Mouse (Mus musculus) hindbrain, embryonic 11.5 days (tissue): ENCODE measurements around the gene Daam1. TPM values are rescaled to one million over a fixed set of nuclear protein-coding genes. Genes with fewer than 3 reads are reported as not detected.

Experiments used
- ATAC-seq: fragments of 200-750 bp; cut with Nextera tagmentation; 2 replicates; pipeline ENCODE4 v1.8.0; 2017; ENCODE audit warnings: mild to moderate bottlenecking, moderate TSS enrichment, moderate library complexity; ENCODE audit not compliant: low FRiP score
- DNase-seq: peaks from one replicate; pipeline ENCODE4 v3.0.0-alpha.2; 2015; ENCODE audit warnings: low spot score
- H3K27ac ChIP-seq: fragments of 300-500 bp; sonication (generic); 2 replicates; pipeline ENCODE4 v1.5.1; 2014; ENCODE audit warnings: mild to moderate bottlenecking, low read depth, low read length
- H3K27me3 ChIP-seq: fragments of 300-500 bp; sonication (generic); 2 replicates; pipeline ENCODE4 v1.6.1; 2014; ENCODE audit warnings: mild to moderate bottlenecking, low read length, moderate library complexity, mixed read lengths; ENCODE audit not compliant: control insufficient read depth, insufficient read depth
- H3K36me3 ChIP-seq: fragments of 300-500 bp; sonication (generic); 2 replicates; pipeline ENCODE4 v1.6.1; 2014; ENCODE audit warnings: mild to moderate bottlenecking, low read length, moderate library complexity, mixed read lengths; ENCODE audit not compliant: control insufficient read depth, insufficient read depth
- H3K4me1 ChIP-seq: fragments of 300-500 bp; sonication (generic); replicated peaks from 2 replicates; pipeline ENCODE4 v1.6.1; 2014; ENCODE audit warnings: low read length, mixed read lengths; ENCODE audit not compliant: control insufficient read depth, insufficient read depth
- H3K4me2 ChIP-seq: fragments of 300-500 bp; sonication (generic); replicated peaks from 2 replicates; pipeline ENCODE4 v1.6.1; 2014; ENCODE audit warnings: mild to moderate bottlenecking, low read depth, low read length
- H3K4me3 ChIP-seq: fragments of 300-500 bp; sonication (generic); 2 replicates; pipeline ENCODE4 v1.5.1; 2014; ENCODE audit warnings: low read depth, low read length
- H3K9ac ChIP-seq: fragments of 300-500 bp; sonication (generic); 2 replicates; pipeline ENCODE4 v1.6.1; 2014; ENCODE audit warnings: low read depth, low read length
- H3K9me3 ChIP-seq: fragments of 300-500 bp; sonication (generic); 2 replicates; pipeline ENCODE4 v1.6.1; 2016; ENCODE audit warnings: low read length; ENCODE audit not compliant: control insufficient read depth
- WGBS: fragments of 180-500 bp; shearing (Covaris S2); extraction: QIAGEN DNeasy Blood & Tissue Kit; methylation state at CpG from one replicate; pipeline ENCODE4 v1.1.7; 2014; 5-methylcytosine and 5-hydroxymethylcytosine counted together
- polyA plus RNA-seq: library from polyadenylated mRNA; unstranded; fragments of >200 nt; fragmentation: Nextera tagmentation; extraction: Ambion mirVana; gene quantifications from 2 replicates; pipeline ENCODE4 v1.2.1, GENCODE M21; 2014

The Daam1 gene
- 24.3 and 30.9 TPM in 2 replicates for polyA plus RNA-seq

DNA sequence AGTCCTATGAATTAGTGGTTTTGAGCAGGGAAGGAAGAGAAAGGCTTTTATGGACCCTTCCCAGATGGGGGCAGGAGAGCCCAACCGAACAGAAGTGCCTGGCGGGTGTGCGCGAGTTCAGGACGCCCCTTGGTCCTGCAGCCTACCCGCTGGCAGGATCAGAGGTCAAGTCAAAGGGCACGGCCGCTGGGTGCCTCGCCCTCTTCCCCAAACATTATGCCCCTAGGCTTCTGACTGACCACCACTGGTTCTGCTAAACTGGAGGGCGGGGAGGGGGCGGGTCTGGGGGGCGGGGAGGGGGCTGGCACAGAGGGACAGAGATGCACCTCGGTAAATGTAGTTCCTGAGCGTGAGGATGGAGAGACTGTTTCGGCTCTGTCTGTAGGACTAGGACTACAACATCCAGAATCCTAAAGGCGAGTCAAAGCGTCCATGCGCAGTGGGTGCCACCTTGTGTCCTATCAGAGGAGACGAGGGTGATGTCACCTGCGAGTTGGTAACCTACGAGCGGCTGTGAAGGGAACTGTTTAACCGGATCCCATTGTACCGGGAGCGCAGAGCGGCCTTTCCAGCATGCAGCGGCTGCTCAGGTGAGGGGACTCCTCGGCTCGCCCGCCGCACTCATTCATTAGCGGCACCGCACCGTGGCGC, at the start of gene Daam1:
Daam1 (plus strand) TSS at position 472 of the 651 bp plus-strand sequence.
- H3K4me3 ChIP-seq, result peak within 1 kb of the TSS; percentile 90
- peak within 1 kb of the TSS; percentile 79 for H3K27ac ChIP-seq
- DNase-seq, result peak; percentile 92
- WGBS, result under 1% methylated on average over 34 of the region's 35 CpGs
- H3K9me3 ChIP-seq, result no peaks in the 10 kb centered on the region
- peak; percentile 99 for ATAC-seq
- no peaks in the 10 kb centered on the region; the same call in 1 of the 2 replicates for H3K4me1 ChIP-seq
- no peaks in the 10 kb centered on the region for H3K27me3 ChIP-seq
- H3K36me3 ChIP-seq, result no peaks in the 10 kb centered on the region
- H3K4me2 ChIP-seq, result peak within 1 kb of the TSS; percentile 92
- peak within 1 kb of the TSS; percentile 82 for H3K9ac ChIP-seq

DNA sequence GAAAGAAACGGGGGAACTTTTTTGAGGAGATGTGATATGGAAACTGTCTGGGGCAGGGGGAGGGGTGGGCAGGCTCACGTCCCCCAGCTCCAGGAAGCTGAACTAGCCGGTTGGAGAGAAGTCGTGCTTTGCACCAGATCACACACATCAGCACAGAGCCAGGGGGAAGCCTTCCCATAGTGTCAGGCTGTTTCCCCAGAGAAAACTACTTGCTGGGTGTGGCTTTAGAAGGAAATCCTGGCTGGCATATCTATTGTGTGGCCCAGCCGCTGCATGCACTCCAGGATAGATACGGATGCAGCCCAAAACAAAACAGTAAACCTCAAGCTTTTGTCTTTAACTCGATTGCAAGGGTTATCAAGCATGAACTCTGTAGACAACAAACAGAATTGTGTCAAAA, 49.7 kb upstream of the Daam1 start:
- Histone ChIP-seq H3K27me3 (no peaks in the 10 kb centered on the region), H3K4me1 (no peaks in the 10 kb centered on the region), H3K36me3 (no peaks in the 10 kb centered on the region), H3K4me2 (no peak overlapping the region), H3K9me3 (no peaks in the 10 kb centered on the region), H3K4me3 (no peak overlapping the region), H3K27ac (no peak overlapping the region), H3K9ac (no peak overlapping the region)
- no peak for DNase-seq
- 52% methylated on average over 7 of the region's 7 CpGs for WGBS
- no peak for ATAC-seq

DNA sequence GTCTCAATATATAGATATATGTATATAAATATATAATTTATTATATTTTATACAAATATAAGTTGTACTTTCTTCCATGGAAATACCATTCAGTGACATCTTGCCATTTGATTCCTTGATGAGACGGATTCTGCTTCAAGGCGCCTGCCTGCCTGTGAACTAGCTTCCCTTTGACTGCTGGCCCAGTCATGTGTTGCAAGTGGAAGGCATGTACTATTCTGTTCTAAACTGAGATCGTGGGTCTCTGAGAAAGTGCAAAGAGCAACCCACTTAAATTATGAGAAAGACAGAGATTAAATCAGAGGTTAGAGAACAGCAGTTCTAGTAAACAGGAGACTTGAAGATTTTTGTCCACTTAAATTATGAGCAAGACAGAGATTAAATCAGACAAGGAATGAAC, 46.9 kb upstream of the Daam1 start:
- no peaks in the 10 kb centered on the region for H3K9me3 ChIP-seq
- WGBS, result 80% methylated on average over 3 of the region's 3 CpGs
- no peaks in the 10 kb centered on the region for H3K36me3 ChIP-seq

DNA sequence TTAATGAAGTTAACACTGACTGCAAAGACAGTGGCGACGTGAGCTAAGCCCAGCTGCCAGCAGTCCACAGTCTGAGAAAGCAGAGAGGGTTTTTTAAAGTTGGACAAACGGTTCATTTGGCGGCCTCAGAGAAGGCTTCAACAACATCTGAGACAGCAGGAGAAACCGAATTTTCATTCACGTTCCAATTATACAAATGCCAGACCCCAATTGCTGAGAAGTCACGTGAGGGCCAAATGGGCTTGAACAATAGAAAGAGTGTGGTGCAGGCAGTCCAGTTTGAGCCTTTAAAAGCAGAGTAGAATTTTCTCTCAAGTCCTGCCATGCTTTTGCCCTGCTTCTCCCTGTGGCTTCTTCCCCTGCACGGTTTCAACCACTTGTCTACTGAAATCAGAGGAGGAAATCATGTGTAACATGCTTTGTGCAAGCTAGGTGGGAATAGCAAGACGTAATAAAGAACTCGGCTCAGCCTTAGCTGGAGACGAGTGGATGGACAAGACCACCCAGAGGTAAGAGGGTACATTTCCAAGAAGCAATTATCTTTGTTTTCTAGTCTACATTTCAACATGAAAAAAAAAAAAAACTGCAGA, 46.1 kb upstream of the Daam1 start:
- Histone ChIP-seq H3K4me3 (no peak overlapping the region), H3K9me3 (no peaks in the 10 kb centered on the region), H3K9ac (no peak overlapping the region), H3K4me1 (no peaks in the 10 kb centered on the region), H3K27ac (no peak overlapping the region), H3K4me2 (no peak overlapping the region), H3K27me3 (no peaks in the 10 kb centered on the region), H3K36me3 (no peaks in the 10 kb centered on the region)
- ATAC-seq (no peak), DNase-seq (no peak)
- WGBS, result 53% methylated on average over 11 of the region's 11 CpGs

More for the DNA sequence above, 46.9 kb upstream of the Daam1 start:
- Histone ChIP-seq H3K9ac (no peak overlapping the region), H3K27ac (no peak overlapping the region), H3K4me3 (no peak overlapping the region), H3K4me1 (no peaks in the 10 kb centered on the region), H3K4me2 (no peak overlapping the region), H3K27me3 (no peaks in the 10 kb centered on the region)
- DNase-seq (no peak), ATAC-seq (no peak)

DNA sequence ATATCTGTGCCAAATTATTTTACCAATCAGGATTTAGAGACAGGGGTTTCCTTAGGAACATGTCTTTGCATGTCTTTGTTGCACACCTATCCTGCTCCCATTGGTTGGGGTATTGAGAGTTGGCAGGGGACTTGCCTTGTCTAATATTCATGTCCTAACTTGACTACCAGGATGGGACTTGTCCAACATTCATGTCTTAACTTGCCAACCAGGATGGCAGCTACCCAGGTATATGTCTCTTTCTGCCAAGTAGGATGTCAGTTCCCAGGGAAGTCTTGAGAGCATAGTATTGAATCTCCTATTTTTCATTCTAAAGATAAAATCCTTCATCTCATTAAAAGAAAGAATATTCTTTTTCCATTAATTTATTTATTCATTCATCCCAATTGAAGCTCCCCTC, 44.4 kb upstream of the Daam1 start:
- no peak overlapping the region for H3K4me2 ChIP-seq
- no peak overlapping the region for H3K27ac ChIP-seq
- no peak overlapping the region for H3K9ac ChIP-seq
- no peak for ATAC-seq
- H3K4me3 ChIP-seq, result no peak overlapping the region
- no peak for DNase-seq
- no peaks in the 10 kb centered on the region for H3K4me1 ChIP-seq
- H3K27me3 ChIP-seq, result no peaks in the 10 kb centered on the region
- H3K9me3 ChIP-seq, result no peaks in the 10 kb centered on the region
- H3K36me3 ChIP-seq, result no peaks in the 10 kb centered on the region

DNA sequence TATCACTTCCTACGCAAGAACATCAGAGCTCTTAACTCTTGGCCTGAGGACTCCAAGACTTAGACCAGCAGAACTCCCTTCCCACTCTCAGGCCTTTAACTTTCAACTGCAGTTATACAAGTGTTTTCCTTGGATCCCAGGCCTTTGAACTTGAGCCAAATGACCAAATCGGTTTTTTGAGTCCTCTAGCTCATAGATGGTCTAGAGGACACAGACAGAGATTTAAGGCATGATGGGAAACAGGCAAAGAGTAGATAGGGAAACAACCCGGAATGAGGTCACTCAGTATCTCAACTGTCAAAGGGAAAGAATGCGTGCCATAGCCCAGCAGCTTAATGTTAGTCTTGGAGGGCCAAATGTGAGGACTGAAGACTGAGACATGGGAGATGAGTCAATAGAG, 42.1 kb upstream of the Daam1 start:
- Histone ChIP-seq H3K4me3 (no peak overlapping the region), H3K9me3 (no peaks in the 10 kb centered on the region), H3K27me3 (no peaks in the 10 kb centered on the region), H3K36me3 (no peaks in the 10 kb centered on the region), H3K4me1 (no peaks in the 10 kb centered on the region), H3K27ac (no peak overlapping the region), H3K9ac (no peak overlapping the region), H3K4me2 (no peak overlapping the region)
- WGBS, result 86% methylated on average over 4 of the region's 4 CpGs
- ATAC-seq, result no peak
- no peak for DNase-seq

DNA sequence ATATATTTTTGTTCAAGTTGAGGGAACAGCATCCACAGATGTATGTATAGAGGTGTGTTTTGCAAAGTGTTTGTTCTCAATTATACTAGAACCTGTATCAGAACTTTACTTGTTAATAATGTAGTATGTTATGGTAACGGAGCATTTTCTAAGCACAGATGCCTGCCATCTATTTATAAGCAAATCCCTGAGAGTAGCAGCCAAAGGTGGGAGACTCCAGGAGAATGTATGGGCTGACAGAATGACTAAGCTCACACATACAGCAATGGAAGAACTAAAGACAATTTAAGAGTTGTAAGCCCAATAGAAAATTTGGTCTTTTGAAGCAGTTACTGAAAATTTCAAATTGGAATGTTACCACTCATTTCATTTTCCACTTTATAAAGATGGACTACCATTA, 40.3 kb upstream of the Daam1 start:
- ATAC-seq, result no peak
- WGBS, result 84% methylated on average over 1 of the region's 1 CpGs
- H3K4me3 ChIP-seq, result no peak overlapping the region

DNA sequence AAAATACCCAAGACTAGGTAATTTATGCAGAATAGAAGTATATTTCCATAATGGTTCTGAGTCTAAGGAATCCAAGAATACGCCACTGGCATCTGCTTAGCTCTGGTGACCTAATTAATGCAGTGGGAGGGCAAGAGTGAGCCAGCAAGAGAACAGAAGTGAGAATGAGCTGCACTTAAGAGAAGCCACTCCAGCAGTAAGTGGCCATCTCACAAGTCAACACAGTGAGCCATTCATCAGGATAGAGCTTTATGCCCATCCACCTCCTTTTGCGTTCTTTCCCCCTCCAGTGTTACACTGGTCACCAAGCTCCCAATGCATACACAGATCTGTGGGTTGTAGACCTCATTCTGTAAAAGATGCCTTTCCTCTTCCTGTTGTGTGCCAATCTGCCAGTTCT, 37.8 kb upstream of the Daam1 start:
- ATAC-seq (no peak), DNase-seq (no peak)
- no peak overlapping the region for H3K27ac ChIP-seq
- no peak overlapping the region for H3K9ac ChIP-seq
- H3K36me3 ChIP-seq, result no peaks in the 10 kb centered on the region
- no peaks in the 10 kb centered on the region for H3K4me1 ChIP-seq
- no peak overlapping the region for H3K4me3 ChIP-seq
- no peaks in the 10 kb centered on the region for H3K27me3 ChIP-seq
- H3K9me3 ChIP-seq, result no peaks in the 10 kb centered on the region
- WGBS, result 83% methylated on average over 2 of the region's 2 CpGs
- no peak overlapping the region for H3K4me2 ChIP-seq

More for the DNA sequence above, 40.3 kb upstream of the Daam1 start:
- H3K27ac ChIP-seq, result no peak overlapping the region
- H3K4me2 ChIP-seq, result no peak overlapping the region
- H3K9me3 ChIP-seq, result no peaks in the 10 kb centered on the region
- no peak for DNase-seq
- H3K27me3 ChIP-seq, result no peaks in the 10 kb centered on the region
- H3K36me3 ChIP-seq, result no peaks in the 10 kb centered on the region
- no peak overlapping the region for H3K9ac ChIP-seq
- no peaks in the 10 kb centered on the region for H3K4me1 ChIP-seq

DNA sequence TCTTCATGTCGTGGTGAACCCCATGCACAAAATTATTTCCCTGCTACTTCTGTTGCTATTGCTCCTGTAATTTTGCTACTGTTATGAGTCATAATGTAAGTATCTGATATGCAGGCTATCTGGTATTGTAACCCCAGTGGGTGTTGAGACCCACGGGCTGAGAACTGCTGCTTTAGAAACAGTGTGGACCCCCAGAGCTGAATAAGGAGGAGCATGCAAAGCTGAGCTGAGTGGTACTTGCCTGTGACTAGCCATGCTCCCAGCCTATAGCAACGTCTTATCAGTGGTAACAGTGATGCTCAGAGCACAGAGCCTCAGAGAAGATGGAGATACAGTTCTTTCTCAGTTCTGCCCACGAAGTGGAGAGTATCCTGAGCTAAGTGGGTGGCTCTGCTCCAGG, 35.3 kb upstream of the Daam1 start:
- WGBS, result 68% methylated on average over 4 of the region's 4 CpGs
- no peak for ATAC-seq

More for the DNA sequence above, 35.3 kb upstream of the Daam1 start:
- Histone ChIP-seq H3K27me3 (no peaks in the 10 kb centered on the region), H3K36me3 (no peaks in the 10 kb centered on the region), H3K27ac (no peak overlapping the region), H3K4me3 (no peak overlapping the region), H3K9ac (no peak overlapping the region), H3K9me3 (no peaks in the 10 kb centered on the region), H3K4me2 (no peak overlapping the region), H3K4me1 (no peaks in the 10 kb centered on the region)
- DNase-seq, result no peak
